Mouse (Mus musculus) adrenal gland, adult 18-20 months (tissue): ENCODE results near the gene Cyb5d1. TPM values are rescaled to one million over a fixed set of nuclear protein-coding genes. Genes with fewer than 3 reads are reported as not detected.

Experiments used
- DNase-seq, 2 experiments: peaks; one replicate each; pipeline ENCODE4 v3.0.0; 2021 to 2022; ENCODE audit warnings: low spot score in 2 of 2
- total RNA-seq, 2 experiments: library from RNA; stranded (reverse); gene quantifications; 1 replicate in 1 of 2; 2 replicates in 1 of 2; pipeline ENCODE4 v1.2.3; 2021

Cyb5d1 gene
- total RNA-seq, 2 experiments from 2014 or later = 41.3 to 50.2 TPM

DNA sequence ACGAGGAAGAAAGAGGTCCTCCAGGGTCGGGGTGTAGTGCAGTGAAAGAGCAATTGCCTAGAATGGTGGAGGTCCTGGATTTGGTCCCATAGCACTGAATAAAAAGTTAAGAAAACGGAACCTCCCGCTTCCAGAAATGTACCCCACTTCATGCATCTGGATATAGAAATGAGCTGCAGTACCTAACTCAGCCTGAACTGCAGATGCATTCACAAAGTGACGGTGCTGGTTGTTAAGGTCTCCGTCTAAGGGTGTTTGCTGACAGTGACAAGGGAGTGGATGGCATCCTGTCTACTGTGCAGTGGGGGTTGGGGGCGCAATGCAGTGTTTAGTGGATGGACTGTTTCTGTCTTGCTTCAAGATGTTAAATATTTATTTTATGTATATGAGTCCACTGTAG lies 8.7 kb downstream of the Cyb5d1 start:
- no peak for DNase-seq

- no peak for DNase-seq
Observed at GRCm38 (mm10) chr11:69384979-69385378, 10.5 kb downstream of the Cyb5d1 start.

GRCm38 (mm10) chr11:69382478-69383105 lies 12.8 kb downstream of the Cyb5d1 start:
- DNase-seq = no peak

GRCm38 (mm10) chr11:69381356-69381755 lies 14.1 kb downstream of the Cyb5d1 start:
- DNase-seq = no peak

DNA sequence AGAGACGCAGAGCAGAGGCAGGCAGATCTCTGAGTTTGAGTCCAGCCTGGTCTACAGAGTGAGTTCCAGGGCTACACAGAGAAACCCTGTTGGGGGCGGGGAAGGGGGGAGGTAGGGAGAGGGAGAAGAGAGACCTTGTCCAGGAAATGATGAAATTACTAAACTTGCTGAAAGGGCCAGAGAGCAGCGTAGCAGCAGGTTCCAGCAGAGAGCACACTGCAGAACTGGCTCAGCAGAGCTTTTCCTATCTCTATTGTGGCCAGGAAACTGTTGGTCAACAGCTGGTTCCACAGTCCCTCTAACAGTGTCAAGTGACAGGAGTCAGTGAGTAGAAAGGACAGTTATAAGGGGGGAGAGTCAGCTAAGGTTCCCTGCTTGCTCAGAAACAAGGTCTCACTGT lies 15.8 kb downstream of the Cyb5d1 start:
- no peak for DNase-seq

GRCm38 (mm10) chr11:69377766-69378165 lies 17.7 kb downstream of the Cyb5d1 start:
- DNase-seq = no peak

GRCm38 (mm10) chr11:69375646-69376045 lies 19.8 kb downstream of the Cyb5d1 start:
- no peak for DNase-seq

GRCm38 (mm10) chr11:69373223-69373965 lies 22.0 kb downstream of the Cyb5d1 start:
- DNase-seq = no peak

GRCm38 (mm10) chr11:69372780-69373170 lies 22.7 kb downstream of the Cyb5d1 start:
- DNase-seq = no peak

- no peak for DNase-seq
Observed at GRCm38 (mm10) chr11:69372056-69372779, 23.2 kb downstream of the Cyb5d1 start.

DNA sequence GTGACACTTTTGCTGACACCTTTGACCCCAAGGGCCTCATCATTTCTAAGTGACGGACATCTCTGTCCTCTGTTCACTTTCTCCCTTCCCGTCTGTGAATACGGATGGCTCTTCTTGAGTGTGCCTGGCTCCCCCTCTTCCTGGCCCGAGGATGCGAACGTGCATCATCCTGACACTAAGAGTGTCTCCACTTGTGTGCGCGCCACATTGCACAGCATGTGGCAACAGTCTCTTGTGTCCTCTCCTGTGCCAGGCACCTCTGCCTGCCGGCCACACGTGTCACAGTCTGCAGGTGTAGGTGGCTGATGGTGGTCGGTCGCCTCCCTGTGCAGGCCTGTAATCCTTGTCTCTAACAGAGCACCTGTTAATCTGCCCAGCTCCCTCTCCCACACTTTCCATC lies 23.8 kb downstream of the Cyb5d1 start:
- no peak for DNase-seq

DNA sequence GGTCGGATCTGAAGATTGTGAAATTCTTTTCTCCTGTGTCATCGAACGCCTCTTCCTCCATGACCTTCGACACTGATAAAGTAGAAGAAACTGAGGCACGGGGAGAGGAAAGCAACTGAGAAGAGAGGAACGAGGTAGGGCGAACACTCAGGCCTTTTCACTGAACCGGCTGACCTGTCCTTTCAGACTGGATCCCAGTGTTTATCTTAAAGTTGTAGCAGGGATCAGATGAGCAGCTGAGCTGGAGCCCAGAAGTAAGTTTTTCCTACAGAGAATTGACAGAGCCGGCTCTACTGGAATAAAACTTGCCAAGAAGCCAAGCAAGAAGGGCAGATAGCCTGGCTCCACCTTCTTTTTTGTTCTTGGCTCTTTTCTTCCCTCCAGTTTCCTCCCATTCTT lies 24.6 kb downstream of the Cyb5d1 start:
- DNase-seq = no peak

DNA sequence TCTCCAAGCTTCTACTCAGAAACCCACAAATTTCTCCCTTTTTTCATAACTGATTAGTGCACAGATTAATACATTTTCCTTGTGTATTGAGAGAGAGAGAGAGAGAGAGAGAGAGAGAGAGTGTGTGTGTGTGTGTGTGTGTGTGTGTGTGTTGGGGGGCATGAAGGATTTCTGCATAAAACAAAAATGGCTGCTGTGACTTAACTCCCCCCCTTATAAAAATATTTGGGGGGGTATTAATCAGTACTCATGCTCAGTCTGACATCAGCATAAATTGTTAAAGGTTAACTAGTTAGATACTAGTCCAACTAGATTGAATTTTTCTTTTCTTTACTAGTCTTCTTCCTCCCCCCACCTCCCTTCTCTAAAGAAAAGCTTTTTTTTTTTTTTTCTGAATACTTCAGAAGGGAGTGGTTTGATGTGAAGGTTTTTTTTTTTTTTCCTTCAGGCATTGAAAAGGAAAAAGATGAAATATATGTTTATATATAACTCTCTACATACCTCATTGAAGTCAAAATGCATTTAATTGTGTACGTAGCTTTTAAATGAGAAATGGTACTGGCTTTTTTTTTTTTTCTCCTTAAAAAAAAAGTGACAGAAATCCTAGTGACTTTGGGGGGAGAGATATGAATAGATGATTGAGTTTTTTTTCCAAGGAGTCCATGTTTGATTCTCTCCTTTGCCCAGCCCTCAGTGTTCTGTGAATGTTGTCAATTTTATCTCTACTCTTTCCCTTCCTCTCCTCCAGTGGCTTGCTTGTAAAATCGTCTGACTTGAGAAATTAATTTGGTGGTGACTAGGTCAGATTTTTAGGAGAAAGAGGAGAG lies 25.2 kb downstream of the Cyb5d1 start:
- DNase-seq = no peak

DNA sequence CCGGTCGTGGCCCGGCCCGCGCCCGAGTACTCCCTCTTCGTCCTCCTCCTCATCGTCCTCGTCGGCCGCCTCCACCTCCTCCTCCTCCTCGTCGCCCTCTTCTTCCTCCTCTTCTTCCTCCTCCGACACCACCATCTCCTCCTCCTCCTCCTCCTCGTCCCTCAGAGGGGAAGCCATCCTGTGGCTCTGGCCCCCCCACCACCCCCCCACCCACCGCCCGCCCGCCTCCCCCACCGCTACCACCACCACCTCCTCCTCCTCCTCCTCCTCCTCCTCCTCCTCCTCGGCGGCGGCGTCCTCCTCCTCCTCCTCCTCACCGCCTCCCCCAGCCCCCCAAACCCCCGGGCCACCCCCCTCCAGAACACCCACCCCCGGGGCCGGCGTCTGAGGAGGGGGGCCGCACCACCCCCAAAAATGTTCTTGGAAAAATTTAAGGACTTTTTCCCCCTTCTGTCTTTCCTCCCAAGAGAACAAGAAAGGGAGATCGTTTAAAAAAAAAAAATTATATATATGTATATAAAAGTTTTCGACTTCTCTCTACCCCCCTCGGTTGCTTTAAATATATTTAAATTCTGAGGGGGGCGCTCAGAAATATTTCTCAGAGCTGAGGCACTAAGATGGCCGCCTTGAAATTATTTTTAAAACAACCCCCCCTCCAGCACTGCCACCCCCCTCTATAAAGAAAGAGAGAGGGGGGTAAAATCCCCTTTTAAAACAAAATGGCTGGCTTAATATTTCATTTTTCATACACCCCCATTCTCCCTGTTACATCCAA lies 26.0 kb downstream of the Cyb5d1 start, which contains the start of gene Chd3:
Chd3 (minus strand) TSS at position 192 of the 775 bp plus-strand sequence.
- DNase-seq = no peak

DNA sequence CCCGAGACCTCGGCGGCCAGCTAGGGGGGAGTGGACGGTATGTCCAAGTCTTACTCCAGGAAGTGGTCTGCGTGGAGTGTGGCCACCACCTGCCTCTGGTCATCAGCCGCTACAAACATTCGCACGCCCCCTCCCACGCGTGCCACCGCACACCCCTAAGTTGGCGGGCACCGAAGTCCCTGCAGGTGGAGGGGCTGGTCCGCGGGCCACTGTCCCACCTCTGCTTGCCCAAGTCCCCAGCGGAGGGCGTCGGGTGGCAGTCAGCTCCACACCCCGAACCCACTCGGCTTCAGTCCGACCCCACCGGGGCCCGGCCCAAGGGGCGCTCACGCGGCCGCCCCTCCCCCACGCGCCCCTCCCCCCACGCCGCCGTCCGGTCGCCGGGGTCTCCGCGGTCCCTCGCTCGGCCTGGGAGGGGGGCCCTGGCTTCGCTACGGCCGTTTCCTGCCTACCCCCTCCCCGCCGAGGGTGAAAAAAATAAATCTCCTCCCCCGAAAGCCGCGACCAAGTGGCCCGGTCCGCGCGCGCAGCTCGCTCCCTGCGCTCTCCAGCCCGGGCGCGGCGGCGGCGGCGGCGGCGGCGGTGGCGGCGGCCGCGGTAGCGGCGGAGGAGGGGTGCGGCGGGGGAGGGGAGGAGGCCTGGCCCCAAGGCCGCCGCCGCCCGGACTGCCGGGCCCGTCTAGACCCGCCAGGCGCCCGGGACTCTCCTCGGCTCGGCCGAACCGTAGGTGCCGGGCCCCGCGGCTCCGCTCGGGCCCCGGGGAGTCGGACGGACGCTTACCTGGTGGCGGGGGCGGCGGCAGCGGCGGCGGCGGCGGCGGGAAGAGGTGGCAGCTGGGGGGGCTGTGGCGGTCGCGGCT lies 26.8 kb downstream of the Cyb5d1 start:
- DNase-seq = peak; percentile 56 to 62

DNA sequence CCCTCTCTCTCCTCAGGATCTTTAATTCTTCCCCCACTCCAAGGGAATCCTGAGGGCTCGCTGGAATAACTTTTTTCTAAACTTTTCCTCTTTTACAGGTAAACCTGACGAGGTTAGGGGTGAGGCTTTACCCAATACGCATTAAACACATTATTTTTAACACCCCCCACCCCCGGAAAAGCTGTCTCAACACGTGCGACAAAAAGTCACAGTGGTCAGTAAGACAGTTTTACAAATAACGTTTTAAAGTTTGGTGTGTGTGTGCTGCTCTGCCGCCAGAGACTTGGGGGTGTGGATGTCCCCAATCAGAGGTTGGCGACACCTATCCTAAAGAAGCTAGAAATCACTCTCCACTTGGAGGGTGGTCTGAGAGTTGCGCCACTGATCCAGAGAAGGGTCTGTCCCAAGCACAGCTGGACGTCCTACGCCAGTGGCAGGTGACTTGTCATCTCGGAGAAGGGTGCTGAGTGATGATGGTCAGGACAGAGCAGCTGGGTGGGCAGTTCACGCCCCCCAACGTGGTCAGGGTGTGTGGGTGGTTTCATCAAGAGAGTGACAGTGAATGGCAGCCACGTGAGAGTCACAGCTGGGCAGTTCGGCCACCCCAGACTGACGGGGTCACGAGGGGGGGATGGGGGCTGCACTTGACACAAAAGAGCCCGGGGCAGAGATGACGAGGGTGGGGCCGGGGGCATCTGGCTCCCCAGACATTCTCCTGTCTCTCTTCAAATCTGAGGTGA lies 27.6 kb downstream of the Cyb5d1 start:
- DNase-seq = peak; percentile 27 to 51

DNA sequence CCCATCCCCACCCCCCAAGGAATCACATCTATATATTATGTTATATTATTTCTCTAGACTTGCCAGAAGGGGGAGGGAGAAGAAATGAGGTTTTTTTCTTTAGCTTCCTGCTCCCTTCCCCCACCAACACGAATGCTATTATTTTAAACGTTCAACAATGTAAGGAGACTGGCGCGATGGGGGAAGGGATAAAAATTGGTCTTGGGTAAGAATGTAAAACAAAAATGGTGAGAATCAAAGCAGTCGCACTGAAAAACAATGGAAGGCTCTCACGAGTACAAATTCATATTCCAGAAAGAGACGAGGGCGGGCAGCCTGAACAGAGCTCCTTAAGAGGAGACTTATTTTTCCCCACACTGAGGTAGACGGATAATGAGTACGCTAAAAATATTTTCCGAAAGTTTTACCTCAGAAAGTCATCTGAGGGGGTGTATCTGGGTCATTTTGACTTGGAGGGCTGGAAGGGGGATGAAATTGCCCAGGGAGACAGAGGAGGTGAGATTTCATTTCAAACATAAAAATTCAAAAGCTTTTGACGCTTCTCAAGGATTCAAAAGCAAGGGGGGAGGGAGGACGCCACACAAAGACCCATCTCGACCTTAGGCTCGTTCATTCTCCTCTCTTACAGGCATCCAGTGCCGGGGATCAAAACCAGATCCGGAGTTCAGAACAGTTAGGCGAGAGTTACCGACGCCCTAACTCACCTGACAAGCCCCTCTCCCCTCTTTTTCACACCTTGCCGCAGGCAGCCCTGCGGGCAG lies 28.4 kb downstream of the Cyb5d1 start:
- peak; percentile 29 to 35 for DNase-seq
